ENCODE assay signal across 16 mouse cellular contexts in genomic region chr4:106426286-106426685, GRCm38 (mm10). TPM values are rescaled to one million over a fixed set of nuclear protein-coding genes. Genes with fewer than 3 reads are reported as not detected.
A peak's percentile ranks its signal among the peaks of the same experiment; 100 is the strongest.
DNase-seq lines count a peak whose midpoint lies in the region; ATAC-seq and TF ChIP-seq lines count a peak whose summit lies in the region.
"Had no signal": no experiment of that assay in that cellular context is flagged by ENCODE, and none has a peak within 500 bp of the region (broad histone marks: within the 10 kb centered on the region; RNA-seq: fewer than 3 reads in every experiment).

No protein-coding gene starts in this region.

- intact Hi-C loops in heart, adult 2 months (cut with DNase I), result no loop called here
- intact Hi-C loops in gastrocnemius, postnatal 36 days (cut with DNase I), result no loop called here

- no peak overlapping the region for H3K9ac ChIP-seq in heart, adult 2 months (ENCODE audit: low read depth, low read length)
- no peak overlapping the region for H3K9ac ChIP-seq in liver, postnatal 0 days (replicated peaks)
- no peak overlapping the region for H3K9ac ChIP-seq in liver, embryonic 11.5 days (ENCODE audit: low read depth, low read length)
- H3K9ac ChIP-seq: embryonic facial prominence, embryonic 13.5 days; liver, embryonic 13.5 days had no signal

- no peak for TF ChIP-seq POLR2A in heart, adult 2 months (IDR thresholded peaks at IDR 0.05; ENCODE audit: insufficient read depth, low read depth, low read length)

- H3K27me3 ChIP-seq in heart, embryonic 10.5 days (ENCODE audit: insufficient read depth, poor library complexity, severe bottlenecking), result no peaks in the 10 kb centered on the region
- H3K27me3 ChIP-seq in heart, adult 2 months (ENCODE audit: control insufficient read depth, insufficient read depth, low read length), result no peaks in the 10 kb centered on the region
- H3K27me3 ChIP-seq in liver, postnatal 0 days (ENCODE audit: insufficient read depth, low read length), result no peaks in the 10 kb centered on the region
- H3K27me3 ChIP-seq in liver, embryonic 11.5 days (replicated peaks; ENCODE audit: control insufficient read depth, insufficient read depth, low read length), result no peaks in the 10 kb centered on the region
- no peaks in the 10 kb centered on the region for H3K27me3 ChIP-seq in E14TG2a.4 (ENCODE audit: insufficient read depth, low read length)
- H3K27me3 ChIP-seq: embryonic facial prominence, embryonic 13.5 days; liver, embryonic 13.5 days had no signal

- no peak overlapping the region for H3K27ac ChIP-seq in heart, embryonic 10.5 days
- H3K27ac ChIP-seq in heart, adult 2 months, result no peak overlapping the region
- no peak overlapping the region for H3K27ac ChIP-seq in liver, postnatal 0 days (ENCODE audit: low read depth)
- H3K27ac ChIP-seq in liver, embryonic 11.5 days (ENCODE audit: low read depth, low read length), result no peak overlapping the region
- H3K27ac ChIP-seq: embryonic facial prominence, embryonic 13.5 days; liver, embryonic 13.5 days had no signal

- H3K9me3 ChIP-seq in heart, embryonic 10.5 days, result no peaks in the 10 kb centered on the region
- H3K9me3 ChIP-seq in liver, postnatal 0 days (ENCODE audit: low read length), result no peaks in the 10 kb centered on the region
- no peaks in the 10 kb centered on the region for H3K9me3 ChIP-seq in liver, embryonic 11.5 days (ENCODE audit: control insufficient read depth, low read length)
- no peaks in the 10 kb centered on the region for H3K9me3 ChIP-seq in E14TG2a.4 (ENCODE audit: low read length)
- H3K9me3 ChIP-seq: embryonic facial prominence, embryonic 13.5 days; liver, embryonic 13.5 days had no signal

- H3K36me3 ChIP-seq in heart, embryonic 10.5 days, result peaks cover 78% of the 10 kb centered on the region
- H3K36me3 ChIP-seq in heart, adult 2 months (ENCODE audit: control insufficient read depth, insufficient read depth, low read length), result peaks cover 8% of the 10 kb centered on the region
- peaks cover 71% of the 10 kb centered on the region for H3K36me3 ChIP-seq in liver, postnatal 0 days (replicated peaks; ENCODE audit: insufficient read depth, low read length)
- peaks cover 50% of the 10 kb centered on the region for H3K36me3 ChIP-seq in liver, embryonic 11.5 days (ENCODE audit: control insufficient read depth, insufficient read depth, low read length)
- peaks cover 82% of the 10 kb centered on the region for H3K36me3 ChIP-seq in E14TG2a.4 (ENCODE audit: insufficient read depth, low read length)

- peak; percentile 73 for DNase-seq in heart, embryonic 10.5 days (ENCODE audit: low spot score)
- no peak for DNase-seq in heart, adult 2 months
- no peak for DNase-seq in liver, postnatal 0 days
- no peak for DNase-seq in liver, embryonic 11.5 days (ENCODE audit: low spot score)
- peak; percentile 22 for DNase-seq in embryo, embryonic 11 days
- no peak for DNase-seq in gastrocnemius, postnatal 36 days
- DNase-seq in cerebellum, adult 9-10 months, result no peak
- DNase-seq: adrenal gland, postnatal 25 days; cerebellum, adult 11 months; heart, adult 18-20 months; kidney, adult 9 months; liver, embryonic 13.5 days; thymus, postnatal 14 days had no signal

- no peak for TF ChIP-seq CTCF in heart, adult 2 months (IDR thresholded peaks at IDR 0.05)
- 0 out of 2 replicates have a peak, but pooled peaks have one; percentile 20 for TF ChIP-seq CTCF in liver, postnatal 0 days (IDR thresholded peaks at IDR 0.05; ENCODE audit: low read depth)
- TF ChIP-seq CTCF in E14TG2a.4 (conservative IDR thresholded peaks at IDR 0.05; ENCODE audit: low read length), result peak; percentile 32

- no peaks in the 10 kb centered on the region for H3K79me2 ChIP-seq in heart, adult 2 months (replicated peaks; ENCODE audit: control insufficient read depth, insufficient read depth, low read length)

- H3K4me2 ChIP-seq in liver, postnatal 0 days (ENCODE audit: low read depth, low read length), result no peak overlapping the region
- H3K4me2 ChIP-seq in liver, embryonic 11.5 days, result no peak overlapping the region
- H3K4me2 ChIP-seq: embryonic facial prominence, embryonic 13.5 days; liver, embryonic 13.5 days had no signal

- ATAC-seq in liver, postnatal 0 days, result no peak
- no peak for ATAC-seq in liver, embryonic 11.5 days (replicated peaks; ENCODE audit: low FRiP score)
- ATAC-seq: forebrain, embryonic 16.5 days had no signal

- WGBS in heart, embryonic 10.5 days, result 69% methylated on average over 5 of the region's 5 CpGs
- 78% methylated on average over 5 of the region's 5 CpGs for WGBS in heart, adult 2 months
- WGBS in liver, postnatal 0 days (ENCODE audit: insufficient replicate concordance), result 76% methylated on average over 5 of the region's 5 CpGs
- WGBS in liver, embryonic 11.5 days, result 77% methylated on average over 5 of the region's 5 CpGs

- no peak for TF ChIP-seq EP300 in heart, adult 2 months (IDR thresholded peaks at IDR 0.05; ENCODE audit: insufficient read depth, low read depth, low read length)
- no peak for TF ChIP-seq EP300 in liver, postnatal 0 days (IDR thresholded peaks at IDR 0.05; ENCODE audit: low read depth)

- H3K4me1 ChIP-seq in heart, embryonic 10.5 days, result no peaks in the 10 kb centered on the region
- H3K4me1 ChIP-seq in heart, adult 2 months (ENCODE audit: control insufficient read depth, insufficient read depth, low read length), result no peaks in the 10 kb centered on the region
- H3K4me1 ChIP-seq in liver, postnatal 0 days (ENCODE audit: insufficient read depth), result no peaks in the 10 kb centered on the region; the same call in 1 of the 2 replicates
- no peaks in the 10 kb centered on the region for H3K4me1 ChIP-seq in liver, embryonic 11.5 days (replicated peaks; ENCODE audit: control insufficient read depth, insufficient read depth, low read length)
- H3K4me1 ChIP-seq in E14TG2a.4 (replicated peaks; ENCODE audit: low read depth, low read length), result peaks cover 18% of the 10 kb centered on the region
- H3K4me1 ChIP-seq: embryonic facial prominence, embryonic 13.5 days; liver, embryonic 13.5 days had no signal

- H3K4me3 ChIP-seq in heart, embryonic 10.5 days, result no peak overlapping the region
- no peak overlapping the region for H3K4me3 ChIP-seq in heart, adult 2 months
- H3K4me3 ChIP-seq in liver, postnatal 0 days (ENCODE audit: low read depth, low read length), result no peak overlapping the region
- H3K4me3 ChIP-seq in liver, embryonic 11.5 days (ENCODE audit: low read depth, low read length), result no peak overlapping the region
- H3K4me3 ChIP-seq in E14TG2a.4 (replicated peaks; ENCODE audit: low read length), result no peak overlapping the region
- H3K4me3 ChIP-seq: embryonic facial prominence, embryonic 13.5 days; liver, embryonic 13.5 days had no signal

RNA-seq across cellular contexts. Expression of gene Pcsk9, which starts 37.8 kb away (rescaled TPM):
- 1.4 and 12.6 TPM in 2 replicates for polyA plus RNA-seq in heart, embryonic 10.5 days (2016; fragmentation: Nextera tagmentation; extraction: Ambion mirVana)
- not detected for total RNA-seq in heart, adult 2 months (2021)
- 0.02 TPM in 1 of 2 replicates, not detected in the other for polyA plus RNA-seq in heart, adult 2 months (2012; rRNA removed)
- polyA plus RNA-seq in liver, postnatal 0 days (2015; fragmentation: Nextera tagmentation; extraction: Ambion mirVana), result 9.0 and 9.8 TPM in 2 replicates
- polyA plus RNA-seq in liver, embryonic 11.5 days (2014; fragmentation: Nextera tagmentation; extraction: Ambion mirVana), result 71.5 and 75.4 TPM in 2 replicates
- under 1 TPM in 1 of 2 experiments, not detected in 1; 0.08 TPM for total RNA-seq in gastrocnemius, postnatal 36 days (2021)
- total RNA-seq: heart, adult 18-20 months had no signal

Comparison
In these comparisons a context has a peak if more than half of its experiments do, and no peak if none do; other contexts are left out.
1. DNase-seq: peak in heart, embryonic 10.5 days (single experiment) and embryo, embryonic 11 days (single experiment); none in heart, adult 2 months (0 of 2), liver, postnatal 0 days (single experiment), liver, embryonic 11.5 days (single experiment), gastrocnemius, postnatal 36 days (0 of 2) and cerebellum, adult 9-10 months (single experiment).